Mouse (Mus musculus) liver (tissue): ENCODE data around the gene Exoc2.

Experiments used
- DNase-seq: peaks from one replicate; pipeline ENCODE4 v3.0.0-alpha.2; 2020; ENCODE audit warnings: mixed read lengths

Exoc2 gene

GRCm38 (mm10) chr13:30809240-30809639 lies 164.7 kb downstream of the Exoc2 start:
- no peak for DNase-seq

GRCm38 (mm10) chr13:30802336-30802955 lies 171.4 kb downstream of the Exoc2 start:
- no peak for DNase-seq

GRCm38 (mm10) chr13:30801886-30802285 lies 172.0 kb downstream of the Exoc2 start:
- DNase-seq, result no peak

DNA sequence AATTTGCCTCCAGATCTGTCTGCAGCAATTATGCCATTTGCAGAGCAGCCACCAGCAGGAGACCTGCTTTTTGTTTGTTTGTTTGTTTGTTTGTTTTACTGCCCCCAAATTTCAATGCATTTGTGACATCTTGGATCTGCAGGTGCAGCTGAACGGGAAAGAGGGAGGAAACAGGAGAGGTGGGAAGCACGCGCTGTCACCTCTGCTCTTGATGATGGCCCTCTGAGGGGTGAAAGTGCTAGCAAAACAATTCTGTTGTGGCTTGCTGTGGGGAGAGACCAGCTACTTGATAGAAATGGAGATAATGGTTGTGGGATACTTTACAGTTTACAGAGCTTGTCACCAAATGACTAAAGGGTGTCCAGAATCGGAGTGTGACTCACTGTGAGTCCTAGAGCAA lies 177.9 kb downstream of the Exoc2 start:
- DNase-seq, result no peak

- no peak for DNase-seq
Measured at GRCm38 (mm10) chr13:30793616-30794015, 180.3 kb downstream of the Exoc2 start.

DNA sequence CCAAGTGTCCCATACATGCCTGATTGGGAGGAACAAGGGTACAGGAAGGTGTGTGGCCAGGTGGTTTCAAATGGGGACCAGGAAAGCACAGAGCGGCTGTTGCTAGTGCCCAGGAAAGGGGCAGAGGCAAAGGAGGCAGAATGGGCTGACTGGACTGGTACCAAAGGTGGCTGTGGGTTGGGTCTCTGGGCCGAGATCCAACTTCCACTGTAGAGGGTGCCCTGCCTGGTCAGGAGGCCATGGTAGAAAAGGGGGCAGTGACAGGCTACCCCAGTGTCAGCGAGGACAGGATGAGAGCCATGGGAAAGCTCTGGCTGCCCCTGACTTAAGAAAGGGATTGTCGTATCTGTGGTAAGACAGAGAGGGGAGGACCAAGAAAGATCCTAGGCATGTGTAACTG lies 180.7 kb downstream of the Exoc2 start:
- no peak for DNase-seq

DNA sequence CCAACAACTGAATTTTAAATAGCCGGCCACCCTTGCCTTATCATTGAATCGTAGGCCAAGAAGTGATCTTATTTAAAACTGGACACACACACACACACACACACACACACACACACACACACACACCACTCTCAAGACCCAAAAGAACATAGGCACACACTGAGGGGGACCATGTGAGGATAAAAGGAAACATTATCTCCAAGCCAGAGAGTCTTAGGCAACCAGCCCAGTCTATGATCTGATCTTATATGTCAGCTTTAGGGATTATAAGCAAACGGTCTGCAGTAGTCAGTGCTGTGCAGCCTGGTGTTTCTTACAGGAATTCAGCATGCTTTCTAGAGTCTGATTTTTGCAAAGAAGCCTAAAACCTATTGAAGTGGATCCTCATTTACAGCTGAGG lies 181.2 kb downstream of the Exoc2 start:
- no peak for DNase-seq

DNA sequence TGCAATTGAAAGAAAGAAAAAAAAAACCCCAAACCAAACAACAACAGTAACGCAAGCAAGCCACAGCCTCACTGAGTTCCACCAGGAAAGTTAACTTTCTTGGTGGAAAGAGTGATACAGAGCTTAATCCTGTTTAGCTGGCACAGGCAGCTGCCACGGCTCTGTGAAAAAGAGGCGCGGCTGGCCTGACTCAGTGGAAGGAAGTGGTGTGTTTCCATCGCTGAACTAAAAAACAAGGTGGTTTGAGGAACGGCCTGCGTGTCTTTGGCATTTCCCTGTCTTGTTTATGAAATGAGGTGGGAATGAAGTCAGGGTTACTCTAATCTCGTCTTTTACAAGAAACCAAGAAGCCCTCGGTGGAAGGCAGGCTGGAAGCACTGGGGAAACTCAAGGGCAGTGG lies 181.6 kb downstream of the Exoc2 start:
- DNase-seq, result no peak

DNA sequence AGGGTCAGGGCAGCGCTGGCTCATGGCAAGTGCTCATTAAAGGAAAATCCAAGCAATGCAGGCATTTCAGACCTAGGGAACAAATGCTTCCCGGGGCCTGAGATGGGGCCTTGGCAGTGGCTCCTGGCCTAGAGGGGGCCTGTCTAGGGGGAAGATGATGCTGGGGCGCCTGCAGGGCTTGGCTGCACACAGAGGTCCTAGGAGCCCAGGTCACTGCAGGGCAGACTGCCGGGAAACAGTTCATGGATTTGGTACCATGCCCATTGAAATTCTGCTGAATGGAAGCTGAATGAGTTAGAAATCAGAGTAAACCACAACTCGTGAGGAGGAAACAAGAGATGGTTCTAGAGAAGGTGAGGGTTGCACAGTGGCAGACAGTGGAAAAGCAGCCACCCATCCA lies 183.9 kb downstream of the Exoc2 start:
- no peak for DNase-seq

GRCm38 (mm10) chr13:30788421-30788820 lies 185.5 kb downstream of the Exoc2 start:
- no peak for DNase-seq

- DNase-seq, result no peak
Measured at GRCm38 (mm10) chr13:30787960-30788359, 185.9 kb downstream of the Exoc2 start.

DNA sequence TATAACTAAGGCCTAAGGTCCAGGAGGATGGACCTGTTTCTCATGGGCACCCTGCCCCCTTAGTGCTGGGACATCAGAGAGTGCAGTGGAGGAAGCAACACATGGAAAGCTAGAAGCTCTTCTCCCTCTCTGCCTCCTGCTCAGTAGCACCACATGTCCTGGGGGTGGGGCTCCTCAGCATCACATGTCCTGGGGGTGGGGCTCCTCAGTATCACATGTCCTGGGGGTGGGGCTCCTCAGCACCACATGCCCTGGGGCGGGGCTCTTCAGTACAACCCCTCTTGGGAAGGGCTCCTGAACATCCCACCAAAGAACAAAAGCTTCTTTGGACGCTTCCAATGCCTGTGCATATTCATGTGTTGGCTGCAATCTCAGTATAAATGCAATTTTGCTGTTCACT lies 186.3 kb downstream of the Exoc2 start:
- no peak for DNase-seq

- DNase-seq, result no peak
Measured at GRCm38 (mm10) chr13:30787036-30787320, 186.9 kb downstream of the Exoc2 start.

- no peak for DNase-seq
Measured at GRCm38 (mm10) chr13:30786235-30787035, 187.5 kb downstream of the Exoc2 start.

DNA sequence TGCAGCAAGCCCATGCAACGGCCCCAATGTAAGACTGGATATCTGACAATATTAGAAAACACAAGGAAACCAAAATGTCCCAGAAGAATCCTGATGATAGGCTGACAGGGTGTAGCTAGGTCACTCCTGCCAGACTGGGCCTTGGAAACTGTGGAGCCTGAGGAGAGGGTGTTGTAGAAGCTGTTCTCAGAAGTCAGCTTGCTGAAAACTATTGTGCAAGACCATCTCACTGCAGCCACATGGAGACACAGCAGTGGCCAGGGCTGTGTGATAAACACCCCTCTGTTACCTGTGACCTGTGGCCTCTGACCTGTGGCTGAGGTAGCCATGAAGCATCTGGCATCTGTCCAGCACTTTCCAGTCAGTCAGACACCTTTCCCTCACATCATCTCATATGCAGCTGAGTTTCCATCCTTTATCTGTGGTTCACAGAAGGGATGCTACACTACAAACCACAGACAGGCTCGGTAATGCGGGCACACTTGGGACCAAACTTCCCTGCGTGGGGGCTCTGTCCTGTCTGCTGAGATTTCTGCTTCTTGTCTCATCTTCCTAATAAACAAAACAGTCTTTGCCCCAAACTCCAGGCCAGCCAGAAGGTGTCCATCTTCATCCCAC lies 188.4 kb downstream of the Exoc2 start:
- no peak for DNase-seq

GRCm38 (mm10) chr13:30782419-30782818 lies 191.5 kb downstream of the Exoc2 start:
- no peak for DNase-seq

DNA sequence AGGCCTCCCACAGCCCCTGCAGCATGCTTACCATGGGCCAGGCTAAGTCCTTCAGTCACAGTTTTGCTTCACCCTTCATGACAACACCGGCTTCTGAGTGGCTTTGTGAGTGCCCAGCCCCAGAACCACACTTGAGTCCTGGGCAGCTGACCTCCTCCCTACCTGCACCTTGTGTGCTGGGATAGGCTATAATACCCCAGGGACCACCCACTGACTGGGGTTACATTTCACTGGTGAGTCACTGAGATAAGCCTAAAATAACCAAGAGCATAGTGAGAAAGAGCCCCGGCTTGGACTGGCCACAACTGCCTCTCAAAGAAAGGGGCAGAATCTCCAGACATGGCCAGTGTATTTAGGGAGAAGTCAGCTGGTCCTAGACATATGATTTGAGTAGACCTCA lies 192.0 kb downstream of the Exoc2 start:
- no peak for DNase-seq

GRCm38 (mm10) chr13:30777678-30778179 lies 196.2 kb downstream of the Exoc2 start:
- no peak for DNase-seq

GRCm38 (mm10) chr13:30776021-30776420 lies 197.9 kb downstream of the Exoc2 start:
- DNase-seq, result no peak

DNA sequence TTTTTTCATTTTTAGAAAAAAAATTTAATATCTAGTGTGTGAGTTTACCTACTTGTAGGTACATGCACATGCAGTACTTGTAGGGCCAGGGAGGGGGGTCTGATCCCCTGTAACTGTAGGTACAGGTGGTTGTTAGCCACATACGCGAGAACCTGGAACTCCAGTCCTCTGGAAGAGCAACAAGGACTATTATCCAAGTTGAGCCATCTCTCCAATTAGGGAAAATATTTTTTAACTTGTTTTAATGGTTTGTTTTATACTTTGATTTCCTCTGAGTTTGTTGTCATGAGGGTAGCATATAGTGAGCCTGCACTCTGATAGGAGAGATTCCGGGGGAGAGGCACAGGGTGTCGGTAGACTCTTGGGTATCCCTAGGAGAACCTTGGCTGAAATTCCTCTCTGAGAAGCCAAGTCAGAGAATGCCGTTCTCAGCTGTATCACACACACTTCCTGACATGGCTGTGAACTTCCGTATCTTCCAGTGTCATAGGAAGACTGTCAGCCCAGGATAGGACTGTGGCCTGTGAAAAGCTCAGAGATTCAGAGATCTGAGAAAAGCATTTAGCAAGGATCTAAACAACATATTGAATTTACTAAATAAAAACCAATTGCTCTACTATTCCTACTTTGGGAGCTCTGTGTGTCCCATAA lies 206.3 kb downstream of the Exoc2 start:
- no peak for DNase-seq

DNA sequence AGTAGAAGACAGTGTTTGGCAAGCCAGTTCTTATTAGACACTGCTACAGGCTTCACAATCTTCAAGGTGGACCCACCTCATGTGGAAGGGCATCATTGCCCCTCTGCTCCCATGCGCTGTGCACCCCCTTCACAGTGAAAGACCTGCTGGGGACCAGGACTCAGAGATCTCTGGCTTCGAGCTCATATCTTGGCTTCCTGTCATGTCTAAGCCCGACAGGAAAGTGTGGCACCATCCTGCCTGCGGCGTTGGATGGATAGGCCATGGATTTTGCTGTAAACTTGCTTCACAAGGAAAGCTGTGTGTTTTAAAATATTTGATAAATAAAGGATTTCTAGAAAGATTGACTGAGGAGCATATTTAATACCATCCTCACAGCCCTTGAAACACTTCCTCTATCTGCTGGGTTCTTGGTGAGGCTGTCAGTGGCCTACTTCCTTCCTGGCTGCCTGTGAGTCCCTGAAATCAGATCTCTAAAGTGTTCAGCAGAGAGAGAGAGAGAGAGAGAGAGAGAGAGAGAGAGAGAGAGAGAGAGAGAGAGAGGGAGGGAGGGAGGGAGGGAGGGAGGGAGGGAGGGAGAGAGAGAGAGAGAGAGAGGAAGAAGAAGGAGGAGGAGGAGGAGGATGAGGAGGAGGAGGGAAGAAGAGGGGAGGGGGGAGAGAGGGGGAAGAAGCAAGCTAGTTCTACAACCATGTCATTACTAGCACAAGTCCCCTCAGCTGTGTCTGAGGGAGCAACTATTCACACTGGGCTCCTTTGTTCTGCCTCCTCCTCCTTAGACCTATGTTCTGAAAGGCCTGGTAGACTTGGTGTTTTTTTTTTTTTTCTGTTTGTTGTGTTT lies 207.0 kb downstream of the Exoc2 start:
- DNase-seq, result no peak

DNA sequence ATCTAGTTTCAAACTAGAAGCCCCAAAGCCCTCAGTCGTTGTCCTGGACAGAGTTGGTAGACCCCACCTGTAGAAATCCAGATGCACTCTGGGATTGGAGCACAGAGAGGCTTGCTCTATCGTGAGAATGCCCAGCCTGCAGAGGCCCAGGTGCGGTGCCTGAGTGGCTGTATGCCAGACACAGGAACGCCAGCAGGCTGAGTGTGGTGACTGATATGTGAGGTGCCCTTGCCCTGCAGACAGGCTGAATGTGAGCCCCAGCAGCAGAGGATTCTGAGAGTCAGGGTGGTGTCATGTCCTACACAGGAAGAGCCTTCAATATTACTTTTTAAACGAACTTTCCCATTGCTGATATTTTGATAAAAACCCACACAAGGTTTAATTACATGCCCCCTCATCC lies 208.0 kb downstream of the Exoc2 start:
- DNase-seq, result no peak
